Mouse (Mus musculus): ENCODE measurements around the gene Tmprss9.

The Tmprss9 gene

GRCm38 (mm10) chr10:80915736-80916135, 44.1 kb downstream of the Tmprss9 start:
- DNase-seq (ENCODE audit: low spot score): no peak

- DNase-seq (ENCODE audit: low spot score): no peak
Measured at GRCm38 (mm10) chr10:80917336-80917778, 45.7 kb downstream of the Tmprss9 start.

GRCm38 (mm10) chr10:80917779-80918434, 46.3 kb downstream of the Tmprss9 start, which contains the start of gene Lmnb2:
Gene Lmnb2, minus strand, starts transcription at chr10:80918245.
- DNase-seq (ENCODE audit: low spot score): peak; percentile 73

GRCm38 (mm10) chr10:80921923-80922322, 50.3 kb downstream of the Tmprss9 start:
- no peak for DNase-seq (ENCODE audit: low spot score)

GRCm38 (mm10) chr10:80925472-80925871, 53.8 kb downstream of the Tmprss9 start:
- DNase-seq (ENCODE audit: low spot score): no peak

- DNase-seq (ENCODE audit: low spot score): peak; percentile 85
Measured at GRCm38 (mm10) chr10:80928586-80929298, 57.1 kb downstream of the Tmprss9 start.

- peak; percentile 99 for DNase-seq (ENCODE audit: low spot score)
Measured at GRCm38 (mm10) chr10:80929299-80930226, 57.9 kb downstream of the Tmprss9 start, which contains the start of gene Gadd45b. Gene Gadd45b, plus strand, starts transcription at chr10:80930073.

- no peak for DNase-seq (ENCODE audit: low spot score)
Measured at GRCm38 (mm10) chr10:80930361-80931152, 58.9 kb downstream of the Tmprss9 start.

- DNase-seq (ENCODE audit: low spot score): no peak
Measured at GRCm38 (mm10) chr10:80931153-80931671, 59.6 kb downstream of the Tmprss9 start.

GRCm38 (mm10) chr10:80931695-80932094, 60.0 kb downstream of the Tmprss9 start:
- no peak for DNase-seq (ENCODE audit: low spot score)

GRCm38 (mm10) chr10:80932206-80932605, 60.6 kb downstream of the Tmprss9 start:
- DNase-seq (ENCODE audit: low spot score): no peak

- DNase-seq (ENCODE audit: low spot score): no peak
Measured at GRCm38 (mm10) chr10:80932700-80933420, 61.2 kb downstream of the Tmprss9 start.

GRCm38 (mm10) chr10:80933421-80933979, 61.9 kb downstream of the Tmprss9 start:
- no peak for DNase-seq (ENCODE audit: low spot score)

GRCm38 (mm10) chr10:80934136-80934985, 62.7 kb downstream of the Tmprss9 start:
- DNase-seq (ENCODE audit: low spot score): no peak

GRCm38 (mm10) chr10:80935241-80935640, 63.6 kb downstream of the Tmprss9 start:
- DNase-seq (ENCODE audit: low spot score): no peak

- DNase-seq (ENCODE audit: low spot score): no peak
Measured at GRCm38 (mm10) chr10:80935698-80936097, 64.0 kb downstream of the Tmprss9 start.

GRCm38 (mm10) chr10:80936135-80936809, 64.6 kb downstream of the Tmprss9 start:
- DNase-seq (ENCODE audit: low spot score): no peak

- no peak for DNase-seq (ENCODE audit: low spot score)
Measured at GRCm38 (mm10) chr10:80936810-80937164, 65.1 kb downstream of the Tmprss9 start.

- peak; percentile 71 for DNase-seq (ENCODE audit: low spot score)
Measured at GRCm38 (mm10) chr10:80937646-80938045, 66.0 kb downstream of the Tmprss9 start.
